Mouse (Mus musculus): ENCODE results near the gene Tmppe.

DNA sequence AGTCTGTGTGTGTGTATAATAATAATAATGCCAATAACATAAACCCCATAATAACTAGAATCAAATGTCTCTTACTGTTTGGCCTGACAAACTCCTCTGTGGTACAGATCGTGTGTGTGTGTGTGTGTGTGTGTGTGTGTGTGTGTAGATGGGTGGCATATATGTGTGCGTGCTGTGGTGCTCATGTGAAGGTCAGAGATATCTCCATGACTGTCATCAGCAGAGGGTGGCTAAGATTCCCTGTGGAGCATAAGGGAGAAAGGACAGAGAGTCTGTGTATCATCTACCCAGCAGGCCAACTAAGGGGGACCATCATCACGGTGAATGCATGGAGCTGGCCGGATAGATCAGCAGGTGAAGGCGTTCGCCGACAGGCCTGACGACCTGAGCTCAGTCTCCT is 46.0 kb downstream of the Tmppe start:
- no peak for TF ChIP-seq CTCF (IDR thresholded peaks at IDR 0.05; ENCODE audit: extremely low read depth, insufficient read depth, low read length)
- TF ChIP-seq POLR2A (IDR thresholded peaks at IDR 0.05; ENCODE audit: extremely low read depth, insufficient read depth, low read length) = no peak

Data from cortical plate, adult 2 months (tissue).